8 mouse cellular contexts compared by ENCODE assay signal in genomic region chr3:52196936-52197246, GRCm38 (mm10).
DNase-seq lines count a peak whose midpoint lies in the region; ATAC-seq and TF ChIP-seq lines count a peak whose summit lies in the region.

No protein-coding gene starts in this region.

- 65% methylated on average over 2 of the region's 2 CpGs for WGBS in heart, embryonic 11.5 days (ENCODE audit: insufficient replicate concordance)
- 69% methylated on average over 2 of the region's 2 CpGs for WGBS in neural tube, embryonic 11.5 days
- WGBS in limb, embryonic 15.5 days, result 69% methylated on average over 2 of the region's 2 CpGs
- WGBS in stomach, postnatal 0 days, result 61% methylated on average over 2 of the region's 2 CpGs

- intact Hi-C loops in heart, postnatal 10 days (cut with DNase I), result loop anchor here (1.0 to 5.0 kb wide), 6 partner anchors 16 to 496 kb away; partner anchors contain the start of gene Maml3

- DNase-seq in heart, postnatal 10 days, result no peak
- DNase-seq in neural tube, embryonic 11.5 days (ENCODE audit: low spot score), result no peak
- no peak for DNase-seq in neural tube, embryonic 10.5 days (ENCODE audit: extremely low spot score, low spot score)
- DNase-seq in stomach, postnatal 0 days (ENCODE audit: low spot score), result no peak
- no peak for DNase-seq in cerebellum, adult 11-12 months
- DNase-seq in layer of hippocampus, adult 8-10 months (ENCODE audit: low spot score in 2 of 2), result no peak

- H3K36me3 ChIP-seq in heart, embryonic 11.5 days (ENCODE audit: control insufficient read depth, insufficient read depth, low read length), result no peaks in the 10 kb centered on the region
- no peaks in the 10 kb centered on the region for H3K36me3 ChIP-seq in neural tube, embryonic 11.5 days (ENCODE audit: control insufficient read depth, insufficient read depth, low read length)
- no peaks in the 10 kb centered on the region for H3K36me3 ChIP-seq in limb, embryonic 15.5 days
- H3K36me3 ChIP-seq in stomach, postnatal 0 days (ENCODE audit: control insufficient read depth, insufficient read depth, low read length), result no peaks in the 10 kb centered on the region

- no peak for TF ChIP-seq EP300 in stomach, postnatal 0 days (optimal IDR thresholded peaks at IDR 0.05)

- no peak overlapping the region for H3K9ac ChIP-seq in heart, embryonic 11.5 days (ENCODE audit: low read depth, low read length)
- H3K9ac ChIP-seq in neural tube, embryonic 11.5 days (ENCODE audit: low read length), result peak overlapping the region; percentile 71
- H3K9ac ChIP-seq in limb, embryonic 15.5 days, result no peak overlapping the region
- H3K9ac ChIP-seq in stomach, postnatal 0 days (ENCODE audit: low read length), result 0 out of 2 replicates have a peak overlapping the region, but pooled peaks have one; percentile 2

- H3K27me3 ChIP-seq in heart, embryonic 11.5 days (ENCODE audit: control insufficient read depth, insufficient read depth, low read length), result no peaks in the 10 kb centered on the region
- H3K27me3 ChIP-seq in neural tube, embryonic 11.5 days (ENCODE audit: control insufficient read depth, insufficient read depth, low read length), result no peaks in the 10 kb centered on the region
- H3K27me3 ChIP-seq in limb, embryonic 15.5 days, result no peaks in the 10 kb centered on the region
- H3K27me3 ChIP-seq in stomach, postnatal 0 days (ENCODE audit: control insufficient read depth, insufficient read depth, low read length), result no peaks in the 10 kb centered on the region

- H3K4me1 ChIP-seq in heart, embryonic 11.5 days (ENCODE audit: control insufficient read depth, insufficient read depth, low read length), result peaks cover 22% of the 10 kb centered on the region
- H3K4me1 ChIP-seq in neural tube, embryonic 11.5 days (ENCODE audit: control insufficient read depth, insufficient read depth, low read length), result peaks cover 5% of the 10 kb centered on the region
- peaks cover 21% of the 10 kb centered on the region for H3K4me1 ChIP-seq in limb, embryonic 15.5 days
- H3K4me1 ChIP-seq in stomach, postnatal 0 days (replicated peaks; ENCODE audit: control insufficient read depth, insufficient read depth), result peaks cover 2% of the 10 kb centered on the region

- no peaks in the 10 kb centered on the region for H3K9me3 ChIP-seq in heart, embryonic 11.5 days (replicated peaks; ENCODE audit: control insufficient read depth, low read length)
- no peaks in the 10 kb centered on the region for H3K9me3 ChIP-seq in neural tube, embryonic 11.5 days (ENCODE audit: control insufficient read depth, low read length)
- H3K9me3 ChIP-seq in limb, embryonic 15.5 days, result no peaks in the 10 kb centered on the region
- no peaks in the 10 kb centered on the region for H3K9me3 ChIP-seq in stomach, postnatal 0 days (ENCODE audit: control insufficient read depth, low read length)

- no peak for ATAC-seq in heart, embryonic 11.5 days (replicated peaks; ENCODE audit: insufficient number of reproducible peaks, low FRiP score, low TSS enrichment)
- 0 out of 2 replicates have a peak, but pooled peaks have one; percentile 15 for ATAC-seq in neural tube, embryonic 11.5 days (ENCODE audit: insufficient read depth, low FRiP score, low TSS enrichment)
- ATAC-seq in limb, embryonic 15.5 days (ENCODE audit: insufficient number of reproducible peaks, low FRiP score, low TSS enrichment, low read depth), result no peak
- no peak for ATAC-seq in stomach, postnatal 0 days (ENCODE audit: low FRiP score, low TSS enrichment)

- no peak overlapping the region for H3K4me3 ChIP-seq in heart, embryonic 11.5 days (ENCODE audit: low read depth, low read length)
- no peak overlapping the region for H3K4me3 ChIP-seq in neural tube, embryonic 11.5 days (ENCODE audit: low read depth, low read length)
- no peak overlapping the region for H3K4me3 ChIP-seq in limb, embryonic 15.5 days
- no peak overlapping the region for H3K4me3 ChIP-seq in stomach, postnatal 0 days (ENCODE audit: low read depth, low read length)

- peak overlapping the region; percentile 73 for H3K4me2 ChIP-seq in heart, embryonic 11.5 days
- H3K4me2 ChIP-seq in neural tube, embryonic 11.5 days (ENCODE audit: low read depth), result peak overlapping the region; percentile 64; the same call in 1 of the 2 replicates
- H3K4me2 ChIP-seq in limb, embryonic 15.5 days, result peak overlapping the region; percentile 84; the same call in 1 of the 2 replicates
- H3K4me2 ChIP-seq in stomach, postnatal 0 days (replicated peaks; ENCODE audit: low read depth), result no peak overlapping the region; the same call in 1 of the 2 replicates

- H3K27ac ChIP-seq in heart, embryonic 11.5 days (ENCODE audit: low read depth, low read length), result no peak overlapping the region
- peak overlapping the region; percentile 80 for H3K27ac ChIP-seq in neural tube, embryonic 11.5 days (ENCODE audit: low read depth, low read length)
- peak overlapping the region; percentile 61; the same call in 1 of the 2 replicates for H3K27ac ChIP-seq in limb, embryonic 15.5 days
- H3K27ac ChIP-seq in stomach, postnatal 0 days (replicated peaks), result no peak overlapping the region

- TF ChIP-seq CTCF in stomach, postnatal 0 days (IDR thresholded peaks at IDR 0.05; ENCODE audit: low read depth), result no peak

Comparison
In these comparisons a context has a peak if more than half of its experiments do, and no peak if none do; other contexts are left out.
1. H3K27ac ChIP-seq: peak in neural tube, embryonic 11.5 days (single experiment) and limb, embryonic 15.5 days (single experiment); none in heart, embryonic 11.5 days (single experiment) and stomach, postnatal 0 days (single experiment).
2. H3K9ac ChIP-seq: peak in neural tube, embryonic 11.5 days (single experiment) and stomach, postnatal 0 days (single experiment); none in heart, embryonic 11.5 days (single experiment) and limb, embryonic 15.5 days (single experiment).